Mouse (Mus musculus) intestine, postnatal 0 days (tissue): Measurements from ENCODE around the gene Adap2. TPM values are rescaled to one million over a fixed set of nuclear protein-coding genes. Genes with fewer than 3 reads are reported as not detected.

ENCODE experiments used
- ATAC-seq: fragments of 200-750 bp; cut with Nextera tagmentation; 2 replicates; pipeline ENCODE4 v1.8.0; 2017; ENCODE audit warnings: mild to moderate bottlenecking, moderate TSS enrichment, moderate library complexity
- H3K27ac ChIP-seq: fragments of 300-500 bp; sonication (generic); 2 replicates; pipeline ENCODE4 v1.5.1; 2014; ENCODE audit warnings: mild to moderate bottlenecking, low read depth, low read length, moderate library complexity
- H3K27me3 ChIP-seq: fragments of 300-500 bp; sonication (generic); replicated peaks from 2 replicates; pipeline ENCODE4 v1.6.1; 2014; ENCODE audit warnings: low read length, mixed read lengths; ENCODE audit not compliant: control insufficient read depth, insufficient read depth
- H3K36me3 ChIP-seq: fragments of 300-500 bp; sonication (generic); 2 replicates; pipeline ENCODE4 v1.6.1; 2014; ENCODE audit warnings: mild to moderate bottlenecking, moderate library complexity; ENCODE audit not compliant: control insufficient read depth, insufficient read depth
- H3K4me1 ChIP-seq: fragments of 300-500 bp; sonication (generic); replicated peaks from 2 replicates; pipeline ENCODE4 v1.6.1; 2014; ENCODE audit warnings: antibody characterized with exemption, low read length, mixed read lengths; ENCODE audit not compliant: control insufficient read depth, insufficient read depth
- H3K4me2 ChIP-seq: fragments of 300-500 bp; sonication (generic); replicated peaks from 2 replicates; pipeline ENCODE4 v1.6.1; 2014; ENCODE audit warnings: low read depth, mild to moderate bottlenecking, moderate library complexity
- H3K4me3 ChIP-seq: fragments of 300-500 bp; sonication (generic); 2 replicates; pipeline ENCODE4 v1.5.1; 2014; ENCODE audit warnings: low read depth, low read length
- H3K9ac ChIP-seq: fragments of 300-500 bp; sonication (generic); 2 replicates; pipeline ENCODE4 v1.6.1; 2014; ENCODE audit warnings: mild to moderate bottlenecking, low read depth, low read length
- H3K9me3 ChIP-seq: fragments of 300-500 bp; sonication (generic); 2 replicates; pipeline ENCODE4 v1.6.1; 2016; ENCODE audit warnings: mixed run types; ENCODE audit not compliant: control insufficient read depth
- CTCF ChIP-seq: sonication (generic); IDR thresholded peaks from 2 replicates; pipeline ENCODE4 v1.5.1; 2016; ENCODE audit warnings: low read depth, mild to moderate bottlenecking, control low read depth, antibody characterized with exemption, moderate library complexity
- WGBS: fragments of 180-500 bp; shearing (Covaris S2); extraction: QIAGEN DNeasy Blood & Tissue Kit; methylation state at CpG from one replicate; pipeline ENCODE4 v1.1.7; 2014; 5-methylcytosine and 5-hydroxymethylcytosine counted together
- polyA plus RNA-seq: library from polyadenylated mRNA; unstranded; fragments of >200 nt; fragmentation: Nextera tagmentation; extraction: Ambion mirVana; gene quantifications from 2 replicates; pipeline ENCODE4 v1.2.1, GENCODE M21; 2015

The Adap2 gene
- polyA plus RNA-seq, 1 experiment from 2014 or later = 11.9 TPM

DNA sequence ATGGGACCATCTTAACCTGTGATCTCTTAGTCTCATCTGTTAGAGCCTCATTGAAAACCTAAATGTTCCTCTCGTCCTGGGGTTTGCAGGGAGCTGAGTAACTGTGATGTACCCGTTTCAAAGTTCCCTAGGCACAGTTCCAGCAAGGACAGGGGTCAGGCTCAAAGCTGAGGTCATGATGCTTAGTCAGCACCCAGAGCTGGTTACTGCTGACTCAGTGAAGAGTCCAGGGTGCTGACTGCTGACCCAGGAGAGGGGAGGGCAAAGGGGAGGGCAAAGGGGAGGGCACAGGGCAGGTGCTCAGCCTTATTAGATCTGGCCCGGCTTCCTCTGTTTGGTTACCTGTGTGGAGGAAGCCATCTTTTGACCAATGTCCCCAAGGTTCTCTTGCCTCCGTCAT is 18.0 kb downstream of the Adap2 start:
- ATAC-seq = peak; percentile 78
- no peak overlapping the region for H3K4me3 ChIP-seq
- H3K4me2 ChIP-seq = no peak overlapping the region
- no peaks in the 10 kb centered on the region for H3K4me1 ChIP-seq
- TF ChIP-seq CTCF = no peak
- H3K36me3 ChIP-seq = 0 out of 2 replicates have a peak, but pooled peaks cover 2% of the 10 kb centered on the region
- H3K27ac ChIP-seq = peak overlapping the region; percentile 73
- 44% methylated on average over 4 of the region's 4 CpGs for WGBS
- H3K27me3 ChIP-seq = no peaks in the 10 kb centered on the region
- H3K9ac ChIP-seq = no peak overlapping the region
- no peaks in the 10 kb centered on the region for H3K9me3 ChIP-seq

DNA sequence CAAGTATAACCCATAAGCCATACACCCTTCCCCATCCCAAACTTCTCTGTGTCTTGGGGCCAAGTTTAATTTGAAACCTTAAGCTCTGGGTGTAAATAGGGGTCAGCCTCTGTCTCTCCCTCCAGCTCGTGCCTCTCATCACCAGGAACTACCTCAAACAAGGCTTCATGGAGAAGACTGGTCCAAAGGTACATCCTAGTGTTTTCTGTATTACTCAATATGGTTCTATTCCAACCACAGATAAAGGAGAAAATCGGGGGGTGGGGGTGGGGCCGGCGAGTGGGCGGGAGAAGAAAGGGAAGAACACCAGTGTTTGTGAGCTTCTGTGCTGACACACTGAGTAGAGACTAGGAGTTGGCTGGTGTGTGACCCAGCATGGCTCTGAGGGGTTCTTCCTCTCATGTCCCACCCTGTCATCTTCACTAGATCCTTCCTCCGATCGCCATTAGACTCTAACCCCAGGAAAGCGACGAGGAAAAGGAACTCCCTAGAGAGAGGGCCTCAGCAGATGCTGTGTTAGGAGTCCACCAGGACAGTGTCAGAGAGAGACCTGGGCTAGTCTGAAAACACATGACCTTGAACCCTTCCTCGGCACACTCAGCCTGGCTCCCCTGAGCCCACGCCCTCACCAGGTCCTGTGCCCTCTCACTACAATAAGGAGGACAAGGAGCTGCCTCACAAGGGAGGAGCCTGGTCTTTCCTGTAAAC is 20.2 kb downstream of the Adap2 start:
- Histone ChIP-seq H3K27me3 (no peaks in the 10 kb centered on the region), H3K4me2 (no peak overlapping the region), H3K4me1 (no peaks in the 10 kb centered on the region), H3K9ac (no peak overlapping the region), H3K36me3 (no peaks in the 10 kb centered on the region), H3K27ac (peak overlapping the region; percentile 57), H3K9me3 (no peaks in the 10 kb centered on the region), H3K4me3 (no peak overlapping the region)
- peak; percentile 23 for ATAC-seq
- no peak for TF ChIP-seq CTCF
- WGBS = 54% methylated on average over 11 of the region's 11 CpGs

DNA sequence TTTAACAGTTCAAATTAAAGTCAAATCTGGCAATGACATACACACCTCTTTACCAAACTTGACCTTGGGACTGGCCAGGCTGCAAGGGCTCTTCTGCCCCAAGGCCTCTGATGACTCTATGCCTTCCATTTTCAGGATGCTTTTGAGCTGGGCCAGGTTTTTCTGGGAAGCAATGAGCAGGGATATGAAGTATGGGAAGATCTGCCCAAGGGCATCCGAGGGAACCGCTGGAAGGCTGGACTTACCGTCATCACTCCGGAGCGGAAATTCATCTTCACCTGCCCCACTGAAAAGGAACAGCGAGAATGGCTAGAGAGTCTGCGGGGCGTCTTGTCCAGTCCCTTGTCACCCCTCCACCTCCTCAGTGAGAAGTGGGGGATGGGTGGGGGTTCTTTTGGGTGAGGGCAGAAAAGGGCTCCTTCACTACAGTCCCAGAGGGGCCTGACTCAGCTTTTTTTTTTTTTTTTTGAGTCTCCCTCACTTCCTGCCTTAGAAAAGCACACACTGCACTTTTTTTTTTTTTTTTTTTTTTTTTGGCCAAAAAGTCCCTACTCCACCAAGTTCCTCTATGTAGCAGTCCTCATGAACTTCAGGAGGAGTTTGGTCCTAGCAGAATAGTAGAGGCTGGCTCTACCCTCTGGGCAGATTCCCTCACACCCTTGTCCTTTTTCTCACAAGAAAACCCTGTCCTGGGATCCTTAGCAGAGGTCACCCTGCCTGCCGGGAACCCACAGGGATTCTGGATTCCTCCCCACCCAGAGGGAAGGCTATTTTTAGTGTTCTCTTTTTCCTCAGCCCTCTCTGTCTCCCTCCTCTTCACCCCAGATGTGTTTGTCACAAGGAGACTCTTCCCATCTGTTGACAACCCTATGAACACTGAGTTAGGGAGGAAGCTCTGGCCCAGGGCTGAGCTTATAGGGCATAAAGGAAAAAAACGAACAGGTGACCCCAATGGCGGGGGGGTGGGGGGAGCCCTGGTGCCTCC is 23.3 kb downstream of the Adap2 start:
- Histone ChIP-seq H3K4me1 (no peaks in the 10 kb centered on the region), H3K4me2 (no peak overlapping the region), H3K9ac (no peak overlapping the region), H3K36me3 (no peaks in the 10 kb centered on the region), H3K4me3 (no peak overlapping the region), H3K27ac (no peak overlapping the region), H3K27me3 (no peaks in the 10 kb centered on the region), H3K9me3 (no peaks in the 10 kb centered on the region)
- TF ChIP-seq CTCF = no peak
- WGBS = 79% methylated on average over 11 of the region's 11 CpGs
- ATAC-seq = no peak

DNA sequence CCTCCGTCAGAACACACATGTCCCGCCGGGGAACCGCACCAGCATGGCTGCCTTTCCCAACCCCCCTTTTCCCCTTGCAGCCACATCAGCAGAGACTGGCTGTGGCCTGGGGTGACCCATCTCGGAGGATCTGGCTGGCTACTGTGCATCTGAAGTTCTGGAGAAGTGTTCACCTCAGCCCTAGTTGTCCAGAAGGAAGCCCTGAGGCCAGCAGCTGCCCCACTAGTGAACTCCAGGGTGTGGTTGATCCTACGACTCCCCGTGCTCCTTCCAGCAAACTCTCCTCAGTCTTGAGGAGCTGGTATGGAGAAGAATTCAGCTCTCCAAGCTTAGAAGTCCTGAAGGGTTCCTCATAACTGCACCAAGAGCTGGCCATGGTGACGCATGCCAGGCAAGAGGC is 24.4 kb downstream of the Adap2 start:
- H3K4me3 ChIP-seq = no peak overlapping the region
- H3K9ac ChIP-seq = no peak overlapping the region
- TF ChIP-seq CTCF = no peak
- H3K4me1 ChIP-seq = no peaks in the 10 kb centered on the region
- no peaks in the 10 kb centered on the region for H3K27me3 ChIP-seq
- WGBS = 79% methylated on average over 8 of the region's 8 CpGs
- H3K4me2 ChIP-seq = no peak overlapping the region
- H3K27ac ChIP-seq = no peak overlapping the region
- no peak for ATAC-seq
- no peaks in the 10 kb centered on the region for H3K36me3 ChIP-seq
- H3K9me3 ChIP-seq = no peaks in the 10 kb centered on the region

DNA sequence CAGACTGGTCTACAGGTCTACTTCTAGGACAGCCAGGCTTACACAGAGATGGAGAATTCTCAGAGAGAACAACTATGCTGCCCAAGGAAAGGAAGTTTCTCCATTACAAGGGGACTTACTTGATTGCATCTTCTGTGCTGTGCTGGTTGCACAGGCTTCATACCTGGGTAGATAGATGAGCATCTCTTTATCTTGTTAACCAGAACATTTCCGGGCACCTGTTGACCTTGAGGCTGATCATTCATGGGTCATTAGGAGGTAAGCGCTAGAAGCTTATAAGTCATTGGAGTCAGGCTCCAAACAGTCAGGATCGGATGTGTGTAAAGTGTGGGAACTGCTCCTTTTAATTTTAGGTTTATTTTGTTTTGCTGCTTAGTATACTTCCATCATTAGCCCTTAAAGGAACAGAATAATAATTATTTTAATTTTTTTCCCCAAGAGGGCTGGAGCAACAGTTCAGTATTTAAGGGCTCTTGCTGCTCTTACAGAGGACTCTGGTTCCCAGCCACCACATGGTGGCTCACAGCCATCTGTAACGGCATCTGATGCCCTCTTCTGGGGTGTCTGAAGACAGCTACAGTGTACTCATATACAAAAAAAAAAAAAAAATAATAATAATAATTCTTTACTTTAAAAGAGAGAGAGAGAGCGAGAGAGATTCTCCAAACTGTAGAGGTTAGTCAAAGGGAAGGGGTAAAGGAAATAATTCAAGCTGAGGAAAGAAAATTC is 27.3 kb downstream of the Adap2 start:
- 0 out of 2 replicates have a peak, but pooled peaks cover 4% of the 10 kb centered on the region for H3K4me1 ChIP-seq
- H3K36me3 ChIP-seq = no peaks in the 10 kb centered on the region
- no peak overlapping the region for H3K4me3 ChIP-seq
- no peaks in the 10 kb centered on the region for H3K9me3 ChIP-seq
- 65% methylated on average over 5 of the region's 5 CpGs for WGBS
- ATAC-seq = no peak
- H3K27me3 ChIP-seq = no peaks in the 10 kb centered on the region
- TF ChIP-seq CTCF = peak; percentile 45
- no peak overlapping the region for H3K4me2 ChIP-seq
- H3K9ac ChIP-seq = no peak overlapping the region
- H3K27ac ChIP-seq = no peak overlapping the region
